Mouse (Mus musculus): ENCODE measurements around the gene Pyroxd1. TPM values are rescaled to one million over a fixed set of nuclear protein-coding genes. Genes with fewer than 3 reads are reported as not detected.

Pyroxd1 gene
- polyA plus RNA-seq, 1 experiment from 2014 or later: 15.7 TPM

DNA sequence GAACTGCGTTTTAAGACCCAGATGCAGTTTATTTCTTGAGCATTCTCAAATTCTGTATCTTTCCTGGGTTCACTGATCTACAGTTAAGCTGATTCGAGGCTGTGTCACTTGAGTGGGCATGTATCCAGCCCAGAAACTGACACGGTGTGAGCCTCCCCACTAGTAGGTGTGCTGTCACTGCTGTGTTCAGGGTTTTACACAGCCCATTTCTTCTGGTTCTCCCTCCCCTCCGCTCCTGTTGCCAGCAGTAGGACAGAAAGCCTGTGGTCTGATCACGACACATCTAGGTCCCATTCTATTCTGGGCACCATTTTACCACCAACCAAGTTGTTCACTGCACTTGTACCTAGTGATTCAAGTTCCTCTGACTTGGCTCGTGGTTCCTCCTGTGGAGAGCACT, 50.3 kb downstream of the Pyroxd1 start:
- WGBS: 86% methylated on average over 6 of the region's 6 CpGs

DNA sequence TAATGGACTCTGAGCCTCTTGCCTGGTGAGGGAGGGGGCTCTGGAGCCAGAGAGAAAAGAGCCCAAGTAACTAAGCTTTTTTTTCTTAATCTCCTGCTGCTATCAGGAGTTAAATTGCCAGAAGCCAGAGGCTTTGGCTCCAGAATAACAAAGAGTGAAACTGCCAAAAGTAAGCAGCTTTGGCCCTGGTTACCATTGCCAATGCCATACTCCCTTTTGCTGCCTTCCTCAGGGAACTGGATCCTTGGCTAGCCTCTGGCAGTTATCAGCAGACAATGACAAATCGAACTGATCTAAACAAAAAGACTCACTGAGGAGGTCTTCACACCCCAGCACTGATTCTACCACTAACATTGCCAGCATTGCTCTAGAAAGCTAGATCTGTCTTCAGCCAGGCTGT, 65.7 kb downstream of the Pyroxd1 start:
- H3K36me3 ChIP-seq: no peaks in the 10 kb centered on the region
- H3K27ac ChIP-seq (ENCODE audit: poor library complexity, severe bottlenecking): no peak overlapping the region
- peaks cover 34% of the 10 kb centered on the region for H3K27me3 ChIP-seq (replicated peaks)
- peaks cover 7% of the 10 kb centered on the region; the same call in 1 of the 2 replicates for H3K4me1 ChIP-seq (replicated peaks)
- H3K9ac ChIP-seq: no peak overlapping the region
- ATAC-seq (ENCODE audit: insufficient number of reproducible peaks, low FRiP score): no peak
- no peak overlapping the region for H3K4me3 ChIP-seq
- no peak overlapping the region for H3K4me2 ChIP-seq
- no peaks in the 10 kb centered on the region for H3K9me3 ChIP-seq (replicated peaks)
- 21% methylated on average over 1 of the region's 1 CpGs for WGBS

More for the DNA sequence above, 50.3 kb downstream of the Pyroxd1 start:
- ATAC-seq (ENCODE audit: insufficient number of reproducible peaks, low FRiP score): no peak
- H3K27me3 ChIP-seq (replicated peaks): no peaks in the 10 kb centered on the region
- H3K4me2 ChIP-seq: no peak overlapping the region
- no peak overlapping the region for H3K9ac ChIP-seq
- H3K36me3 ChIP-seq: peaks cover 48% of the 10 kb centered on the region
- H3K27ac ChIP-seq (ENCODE audit: poor library complexity, severe bottlenecking): no peak overlapping the region
- H3K9me3 ChIP-seq (replicated peaks): no peaks in the 10 kb centered on the region
- peaks cover 10% of the 10 kb centered on the region for H3K4me1 ChIP-seq (replicated peaks)
- no peak overlapping the region for H3K4me3 ChIP-seq

Other genes starting within 250 kb of the Pyroxd1 start
- 0.43 TPM in 1 of 2 replicates, not detected in the other for gene Slco1a6, start 137.1 kb upstream of the Pyroxd1 start, polyA plus RNA-seq (2016; fragmentation: Nextera tagmentation; extraction: Ambion mirVana)
- not detected in 2 replicates for gene Iapp, start 47.2 kb upstream of the Pyroxd1 start, polyA plus RNA-seq (2016; fragmentation: Nextera tagmentation; extraction: Ambion mirVana)
- not detected in 2 replicates for gene Slco1a5, start 22.7 kb upstream of the Pyroxd1 start, polyA plus RNA-seq (2016; fragmentation: Nextera tagmentation; extraction: Ambion mirVana)
- 24.0 and 24.1 TPM in 2 replicates for gene Recql, start 41.4 kb downstream of the Pyroxd1 start, polyA plus RNA-seq (2016; fragmentation: Nextera tagmentation; extraction: Ambion mirVana)
- 89.9 and 91.5 TPM in 2 replicates for gene Golt1b, start 41.6 kb downstream of the Pyroxd1 start, polyA plus RNA-seq (2016; fragmentation: Nextera tagmentation; extraction: Ambion mirVana)
- gene Spx, start 67.8 kb downstream of the Pyroxd1 start, polyA plus RNA-seq (2016; fragmentation: Nextera tagmentation; extraction: Ambion mirVana): 0.64 and 0.71 TPM in 2 replicates
- 0.40 TPM in 1 of 2 replicates, not detected in the other for gene Gys2, start 127.5 kb downstream of the Pyroxd1 start, polyA plus RNA-seq (2016; fragmentation: Nextera tagmentation; extraction: Ambion mirVana)
- gene Ldhb, start 162.3 kb downstream of the Pyroxd1 start, polyA plus RNA-seq (2016; fragmentation: Nextera tagmentation; extraction: Ambion mirVana): 777 and 782 TPM in 2 replicates
- gene Kcnj8, start 226.0 kb downstream of the Pyroxd1 start, polyA plus RNA-seq (2016; fragmentation: Nextera tagmentation; extraction: Ambion mirVana): 2.5 TPM in 2 replicates

Data from heart, embryonic 12.5 days (tissue).